Mouse (Mus musculus) frontal cortex, postnatal 36 days (tissue): Measurements from ENCODE around the gene Pid1.

ENCODE experiments used
- DNase-seq, 2 experiments: peaks; one replicate each; pipeline ENCODE4 v3.0.0; 2022; ENCODE audit warnings: low spot score in 2 of 2

The Pid1 gene

DNA sequence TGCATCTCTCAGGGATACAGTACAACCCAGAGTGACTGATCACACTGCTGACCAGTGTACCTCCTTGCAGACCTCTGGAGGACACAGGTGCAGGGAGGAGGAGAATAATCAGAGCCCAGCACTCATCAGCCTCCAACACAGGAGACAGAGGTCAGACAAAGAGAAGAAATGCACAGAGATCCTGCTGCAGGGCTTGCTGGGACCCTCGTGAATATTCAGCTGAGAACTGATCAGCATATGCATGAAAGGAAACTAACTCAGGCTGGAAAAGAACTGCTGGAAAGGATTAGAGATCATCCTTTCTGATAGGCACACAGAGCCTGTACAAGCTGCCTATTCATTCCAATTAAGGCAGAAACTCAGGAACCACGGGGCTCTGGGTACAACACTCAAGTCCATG lies 186.9 kb downstream of the Pid1 start:
- no peak for DNase-seq

DNA sequence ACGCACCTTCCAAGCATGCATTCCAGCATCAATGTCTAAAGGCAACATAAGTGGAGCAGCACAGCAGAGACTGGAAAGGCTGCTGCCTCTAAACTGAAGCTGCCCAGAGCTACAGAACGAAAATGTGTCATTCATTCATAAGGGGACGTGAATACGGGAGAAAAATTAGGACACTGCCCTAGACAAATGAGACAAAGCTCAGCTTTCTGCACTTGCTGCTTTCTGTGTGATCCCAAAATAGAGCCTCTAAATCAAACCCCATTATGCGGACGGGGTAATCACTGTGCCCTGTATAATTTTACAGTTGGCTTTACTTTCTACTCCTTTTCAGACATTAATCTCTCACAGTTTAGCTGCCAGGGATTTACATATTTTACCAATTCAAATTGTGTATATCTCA lies 191.0 kb downstream of the Pid1 start:
- DNase-seq, result no peak

DNA sequence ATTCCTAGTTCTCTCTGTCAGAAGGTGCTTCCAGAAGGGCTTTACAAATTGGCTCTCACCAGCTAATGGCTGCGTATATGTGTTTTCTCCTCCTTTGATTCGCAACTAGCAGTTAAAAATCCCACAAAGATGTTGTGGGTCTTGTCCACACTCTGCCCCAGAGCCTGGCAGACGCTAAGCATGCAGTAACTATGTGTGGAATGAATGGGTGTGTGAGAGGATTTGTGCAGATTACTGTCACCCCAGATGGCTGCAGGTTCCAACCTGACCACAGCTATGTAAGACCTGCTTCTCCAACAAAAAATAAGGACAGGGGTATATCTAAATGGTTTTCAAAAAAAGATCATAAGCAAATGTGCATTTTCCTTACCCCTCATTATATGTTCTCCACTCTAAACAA lies 206.2 kb downstream of the Pid1 start:
- no peak for DNase-seq

DNA sequence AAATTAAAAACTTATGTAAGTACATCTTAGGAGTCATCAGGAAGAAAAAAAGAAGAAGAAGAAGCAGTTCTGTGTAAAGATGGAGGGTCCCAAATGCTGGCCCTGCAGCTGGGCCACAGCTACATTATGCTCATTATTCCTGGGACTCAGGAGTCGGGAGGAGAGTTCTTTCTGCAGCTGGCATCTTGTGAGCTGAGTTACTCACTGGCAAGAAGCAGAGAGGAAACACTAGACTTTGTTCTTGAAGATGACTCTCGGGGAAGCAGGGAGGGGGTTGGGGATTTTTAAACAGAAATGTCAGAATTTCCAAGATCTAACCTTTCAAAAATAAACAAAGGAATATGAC lies 208.4 kb downstream of the Pid1 start:
- no peak for DNase-seq

DNA sequence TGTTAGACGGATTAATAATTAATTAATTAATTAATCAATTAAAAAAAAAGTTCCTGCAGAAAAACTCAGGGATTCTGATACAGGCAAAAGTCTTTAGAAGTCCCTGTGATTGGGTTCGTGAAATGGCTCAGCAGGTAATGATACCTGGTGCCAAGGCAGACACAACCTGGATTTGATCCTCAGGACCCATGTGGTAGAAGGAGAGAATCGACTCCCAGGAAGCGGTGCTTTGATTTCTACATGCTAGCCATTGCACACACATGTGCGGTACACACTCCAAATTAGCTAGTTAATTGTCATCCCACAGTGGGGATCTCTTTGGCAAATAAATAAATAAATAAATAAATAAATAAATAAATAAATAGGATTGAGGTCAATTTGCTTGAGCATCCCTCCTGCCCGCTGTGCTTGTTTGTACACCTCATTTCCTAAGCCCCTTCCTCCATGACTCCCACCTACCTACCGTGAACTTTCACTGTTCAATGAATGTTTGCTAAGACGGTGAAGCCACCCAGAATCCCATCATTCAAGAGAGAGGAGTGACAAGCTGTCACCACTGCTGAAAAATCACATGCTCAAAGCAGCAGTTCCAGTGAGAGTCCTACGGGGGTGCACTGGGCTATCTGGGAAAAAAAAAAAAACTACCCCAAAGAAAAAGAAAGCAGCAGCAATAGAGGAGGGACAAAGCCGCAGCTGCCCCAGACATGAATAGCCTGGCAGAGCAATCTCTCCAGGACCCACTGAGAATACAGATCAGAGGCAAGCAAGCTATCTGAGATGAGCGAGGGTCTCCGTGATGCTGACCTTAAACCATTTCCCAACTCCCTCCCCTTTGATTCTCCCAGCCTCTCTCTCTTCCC lies 209.0 kb downstream of the Pid1 start:
- no peak for DNase-seq

DNA sequence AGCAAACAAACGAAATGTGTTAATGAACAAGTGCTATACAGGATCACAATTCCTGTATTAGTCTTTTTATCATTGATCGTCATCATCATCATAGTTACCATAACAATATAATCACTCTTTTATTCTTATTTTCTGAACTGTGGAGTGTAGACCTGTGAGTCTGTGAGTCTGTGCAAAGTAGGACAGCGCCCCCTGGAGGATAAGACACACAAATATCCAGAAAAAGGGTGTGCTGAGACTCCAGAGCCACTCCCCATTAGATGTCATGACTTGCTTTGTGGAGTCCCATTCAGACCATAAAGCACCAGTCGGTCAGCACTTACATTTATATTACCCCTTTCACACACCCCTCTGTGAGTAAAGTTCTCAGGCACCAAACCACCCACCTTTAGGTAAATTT lies 210.0 kb downstream of the Pid1 start:
- peak in 1 of 2 experiments; percentile 22 for DNase-seq

DNA sequence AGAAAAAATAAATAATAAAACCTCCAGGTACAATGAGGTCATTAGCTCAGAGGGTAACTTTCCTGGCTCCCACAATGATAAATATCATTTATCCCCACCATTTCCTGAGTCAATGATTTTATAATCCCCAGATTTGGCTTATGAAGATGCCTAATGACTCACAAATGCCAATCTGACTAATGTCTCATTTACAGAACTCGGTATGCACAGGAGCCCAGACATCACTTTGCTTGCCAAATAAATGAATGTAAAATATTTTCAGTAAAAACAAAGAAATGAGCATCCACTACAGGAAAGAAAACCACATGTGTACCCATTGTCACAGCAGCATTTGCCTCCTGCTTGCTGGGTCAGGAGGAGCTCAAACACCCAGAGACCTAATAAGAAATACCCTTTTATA lies 222.4 kb downstream of the Pid1 start:
- no peak for DNase-seq

DNA sequence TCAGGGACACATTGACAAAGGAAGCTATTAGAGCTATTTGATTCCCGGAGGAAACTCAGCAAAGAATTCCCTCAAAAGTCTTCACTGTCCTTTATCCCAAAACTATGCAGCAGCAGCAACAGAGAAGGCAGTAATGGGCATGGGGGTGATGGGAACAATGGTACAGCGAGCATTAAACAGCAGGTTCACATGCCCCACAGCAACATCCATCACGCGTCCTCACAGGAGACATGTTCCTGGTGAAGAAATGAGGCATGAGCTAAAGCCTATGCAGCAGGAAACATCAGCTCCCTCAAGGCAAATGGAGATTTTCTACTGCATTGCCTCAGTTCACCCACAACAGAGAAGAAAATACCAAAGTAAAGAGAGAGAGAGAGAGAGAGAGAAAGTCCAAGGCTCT lies 231.5 kb downstream of the Pid1 start:
- DNase-seq, result no peak

DNA sequence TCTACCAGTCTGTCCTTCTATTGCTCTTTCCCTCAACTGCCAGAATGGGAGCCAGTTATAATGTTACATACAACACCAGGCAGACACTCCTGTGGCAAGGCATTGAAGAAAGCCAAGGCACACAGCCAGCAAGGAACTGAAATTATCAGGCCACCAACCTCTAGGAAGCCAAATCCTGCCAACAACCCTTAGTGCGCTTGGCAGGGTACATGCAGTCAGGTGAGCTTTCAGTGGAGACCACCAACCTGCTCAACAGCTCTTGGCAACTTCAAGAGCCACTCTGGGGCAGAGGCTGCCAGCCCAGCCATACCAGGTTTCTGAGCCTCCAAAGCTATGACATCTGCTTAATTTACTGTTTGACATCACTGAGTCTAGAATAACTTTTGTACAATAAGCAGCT lies 232.2 kb downstream of the Pid1 start:
- DNase-seq, result no peak

DNA sequence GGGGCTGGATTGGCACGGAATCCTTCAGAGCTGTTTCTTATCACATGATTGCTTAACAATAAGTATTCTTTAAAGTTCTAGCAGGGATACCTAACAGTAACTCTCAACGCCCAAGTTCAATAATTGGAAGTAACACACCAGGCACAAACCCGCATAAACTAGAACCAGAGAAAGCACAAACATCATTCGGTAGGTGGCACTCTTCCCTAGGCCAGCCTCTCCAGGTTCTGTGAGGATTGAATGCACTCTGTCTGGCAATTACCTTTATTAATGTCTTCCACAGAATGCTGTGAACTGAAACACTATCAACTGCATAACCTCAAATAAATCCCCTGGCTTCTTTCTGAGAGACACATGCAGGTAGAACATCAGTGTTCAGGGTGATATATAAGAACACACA lies 235.5 kb downstream of the Pid1 start:
- peak; percentile 15 to 62 for DNase-seq

DNA sequence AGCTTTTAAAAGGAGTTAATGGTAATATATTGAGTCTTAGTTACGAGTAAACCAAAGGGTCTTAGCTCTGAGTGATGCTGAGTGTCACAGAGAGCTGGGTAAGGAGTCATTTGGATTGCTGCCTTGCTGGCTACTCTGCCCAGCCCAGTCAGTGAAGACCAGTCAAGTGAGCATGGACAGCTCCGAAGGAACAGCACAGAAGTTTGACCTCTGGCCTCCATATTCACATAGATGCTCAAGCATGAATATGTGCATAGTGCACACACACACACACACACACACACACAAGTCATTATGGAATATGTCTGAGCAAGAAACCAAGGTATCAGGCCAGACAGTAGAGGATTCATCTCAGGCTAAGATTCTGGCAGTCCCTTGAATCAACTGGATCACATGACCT lies 244.7 kb downstream of the Pid1 start:
- no peak for DNase-seq

DNA sequence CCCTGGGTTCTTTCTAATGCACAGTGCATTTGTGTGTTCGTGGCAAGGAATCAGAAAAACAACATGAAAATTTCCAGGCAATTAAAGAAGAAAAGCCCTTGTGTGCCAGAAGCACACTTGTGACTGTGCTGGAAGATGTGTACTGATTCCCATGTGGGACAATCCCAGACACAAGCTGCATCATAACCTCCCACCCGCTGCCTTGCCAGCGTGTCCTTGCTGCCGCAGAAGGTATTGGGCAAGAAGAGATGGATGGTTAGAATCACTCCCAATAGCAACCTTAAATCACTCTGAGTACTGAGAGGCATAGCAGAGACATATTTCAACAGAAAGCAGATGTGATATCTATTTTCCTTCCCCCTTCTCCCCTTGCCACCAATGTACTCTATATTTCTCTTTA lies 257.2 kb downstream of the Pid1 start:
- DNase-seq, result no peak

DNA sequence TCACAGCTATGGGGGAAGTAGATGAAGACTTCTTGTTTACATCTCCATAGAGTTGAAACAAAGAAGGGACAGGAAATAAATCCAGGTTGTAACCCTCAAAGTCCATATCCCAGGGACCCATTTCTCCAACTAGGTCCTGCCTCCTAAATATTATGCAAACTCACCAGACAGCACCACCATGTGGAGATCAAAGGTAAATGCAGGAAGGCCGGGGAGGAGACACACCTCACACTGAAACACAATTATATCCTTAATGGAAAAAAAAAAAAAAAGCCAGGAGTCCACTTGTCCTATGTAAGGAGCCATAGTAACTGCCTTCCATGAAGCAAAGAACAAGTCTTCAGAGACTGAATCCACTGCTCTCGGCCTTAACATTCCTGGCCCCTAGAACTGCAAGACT lies 261.9 kb downstream of the Pid1 start:
- DNase-seq, result no peak

DNA sequence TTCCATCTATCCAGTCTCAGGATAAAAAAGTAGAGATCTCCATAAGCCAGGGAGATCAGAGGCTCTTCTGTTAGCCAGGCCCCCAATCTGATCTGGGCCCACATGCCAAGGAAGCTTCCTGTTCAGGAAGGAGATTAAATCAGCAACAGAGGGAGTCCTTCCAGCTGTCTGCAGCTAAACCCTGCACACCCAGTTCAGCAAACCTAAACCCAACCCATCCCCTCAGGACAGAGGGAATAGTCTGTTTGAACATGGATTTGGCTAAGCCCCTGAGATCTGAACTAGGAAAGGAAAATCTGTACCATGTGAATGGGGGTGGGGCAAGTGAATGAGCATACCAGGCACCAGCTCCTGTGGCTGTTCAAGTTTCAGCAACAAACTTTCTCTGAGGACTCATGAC lies 266.6 kb downstream of the Pid1 start:
- DNase-seq, result no peak

DNA sequence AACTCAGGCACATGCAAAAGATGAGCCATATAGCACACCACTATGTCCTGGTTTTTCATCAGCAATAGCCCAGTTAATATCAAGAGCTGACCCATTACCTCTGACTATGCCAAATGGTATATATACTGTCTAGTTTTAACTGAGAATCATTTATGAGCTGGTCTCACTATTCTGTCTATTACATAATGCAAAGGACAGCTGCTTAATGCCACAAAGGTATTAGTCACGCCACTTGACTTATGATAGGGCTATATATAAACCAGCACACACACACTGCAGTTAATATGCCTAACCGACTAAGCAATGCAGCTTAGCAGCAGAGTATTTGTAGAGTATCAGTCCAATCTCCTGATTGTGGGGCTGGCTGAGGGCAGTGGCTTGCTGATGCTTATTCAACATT lies 270.7 kb downstream of the Pid1 start:
- no peak for DNase-seq

DNA sequence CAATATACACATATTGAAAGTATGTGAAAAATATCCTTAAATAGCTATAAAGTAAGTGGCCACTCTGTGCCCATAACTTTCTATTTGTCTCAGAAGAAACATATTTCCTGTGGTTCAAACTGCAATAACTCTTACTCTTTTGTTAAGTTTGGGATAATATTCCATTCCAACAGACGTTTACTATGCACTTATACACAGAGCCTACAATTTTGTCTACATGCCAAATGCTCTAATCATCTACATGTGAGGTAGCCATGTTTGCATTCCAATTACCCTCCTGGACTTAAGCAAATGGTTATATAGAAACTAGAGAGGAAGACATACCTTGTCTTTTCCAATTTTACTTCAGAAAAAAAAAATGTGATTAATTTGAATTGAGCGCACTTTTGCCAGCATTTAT lies 274.3 kb downstream of the Pid1 start:
- DNase-seq, result no peak

DNA sequence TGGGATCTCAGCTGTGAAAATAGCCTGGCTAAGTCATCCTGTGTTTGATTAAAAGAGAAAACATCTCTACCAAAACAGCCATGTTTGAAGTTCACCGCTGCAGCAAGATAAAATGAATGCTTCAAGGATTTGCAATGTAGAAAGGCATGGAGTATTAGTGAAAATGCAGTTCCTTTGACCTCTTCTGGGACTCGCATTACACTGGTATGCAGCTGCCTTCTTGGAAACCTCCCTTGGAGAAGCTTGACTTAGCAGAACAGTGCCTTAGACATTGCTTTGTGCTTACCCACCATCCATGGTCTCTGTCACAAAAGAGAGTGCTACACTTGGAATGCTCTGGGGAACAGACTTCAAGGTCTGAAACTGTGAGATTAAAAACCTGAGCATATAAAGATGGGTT lies 276.0 kb downstream of the Pid1 start:
- DNase-seq, result no peak

DNA sequence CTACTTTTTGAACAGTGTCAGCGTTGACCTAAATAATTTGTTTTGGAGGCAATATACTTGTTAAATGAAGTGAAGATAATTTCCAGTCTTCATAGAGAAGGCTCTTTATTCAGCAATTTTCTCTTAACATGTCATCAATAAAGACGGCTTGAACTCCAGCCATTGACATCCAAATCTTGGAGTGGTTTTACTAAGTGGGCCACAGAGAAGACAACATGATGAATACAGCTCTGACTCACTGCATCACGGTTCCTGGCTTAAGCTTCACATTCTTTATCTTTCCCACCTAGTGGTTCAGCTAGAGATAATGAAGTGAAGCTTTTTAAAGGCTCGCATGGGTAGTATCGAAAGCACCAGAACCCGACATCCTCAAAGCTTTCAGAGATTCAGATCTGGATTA lies 276.7 kb downstream of the Pid1 start:
- DNase-seq, result no peak

DNA sequence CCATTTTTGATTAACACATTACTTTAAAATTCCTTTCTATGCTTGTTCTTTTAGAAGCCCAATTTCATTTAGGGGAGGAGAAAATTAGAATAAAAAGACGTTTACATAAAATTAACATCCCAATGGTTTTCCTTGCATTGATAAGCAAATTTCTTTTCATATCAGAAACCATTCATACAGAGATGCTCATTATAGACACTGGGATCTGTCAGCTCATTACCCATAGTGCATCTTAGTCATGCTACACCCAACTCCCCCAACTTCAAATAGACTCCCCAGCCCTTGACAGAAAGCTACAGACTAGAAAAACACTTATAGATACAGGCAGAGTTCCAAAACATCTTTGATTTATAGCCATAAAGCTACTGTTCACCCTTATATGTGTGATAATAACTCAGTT lies 277.5 kb downstream of the Pid1 start:
- no peak for DNase-seq

DNA sequence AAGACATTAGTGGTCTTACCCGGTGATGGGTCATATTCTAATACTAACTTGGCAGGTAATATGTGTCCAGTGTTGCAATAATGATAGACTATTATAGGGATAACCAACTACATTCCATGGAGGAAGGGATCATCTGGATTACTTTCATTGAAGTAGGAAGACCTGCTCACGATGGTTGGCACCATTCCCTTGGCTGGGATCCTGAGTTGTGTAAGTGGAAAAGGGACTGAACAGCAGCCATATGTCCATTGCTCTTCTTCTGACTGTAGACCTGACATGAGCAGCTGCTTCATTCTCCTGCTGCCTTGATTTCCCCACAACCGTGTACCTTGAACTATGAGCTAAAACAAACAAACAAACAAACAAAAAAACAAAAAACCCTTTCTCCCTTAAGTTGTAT lies 278.6 kb downstream of the Pid1 start:
- no peak for DNase-seq

DNA sequence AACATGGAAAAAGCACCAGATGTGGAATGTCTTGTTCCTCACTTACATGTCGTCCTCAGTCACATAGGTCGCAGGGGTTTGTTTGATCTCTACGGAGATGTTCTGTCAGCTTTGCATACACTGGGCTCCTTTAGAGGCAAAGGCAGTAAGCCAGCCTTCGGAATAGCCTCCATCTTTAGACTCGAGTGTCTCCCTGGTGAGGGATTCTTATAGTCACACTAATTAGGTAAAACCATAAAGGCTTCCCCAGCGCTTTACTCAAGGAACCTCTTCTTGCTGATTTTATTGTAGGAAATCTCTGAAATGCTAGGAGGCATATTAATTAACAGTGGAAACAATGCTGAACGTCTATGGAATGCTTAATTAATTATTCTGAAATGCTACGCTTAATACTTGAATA lies 284.4 kb downstream of the Pid1 start:
- no peak for DNase-seq

DNA sequence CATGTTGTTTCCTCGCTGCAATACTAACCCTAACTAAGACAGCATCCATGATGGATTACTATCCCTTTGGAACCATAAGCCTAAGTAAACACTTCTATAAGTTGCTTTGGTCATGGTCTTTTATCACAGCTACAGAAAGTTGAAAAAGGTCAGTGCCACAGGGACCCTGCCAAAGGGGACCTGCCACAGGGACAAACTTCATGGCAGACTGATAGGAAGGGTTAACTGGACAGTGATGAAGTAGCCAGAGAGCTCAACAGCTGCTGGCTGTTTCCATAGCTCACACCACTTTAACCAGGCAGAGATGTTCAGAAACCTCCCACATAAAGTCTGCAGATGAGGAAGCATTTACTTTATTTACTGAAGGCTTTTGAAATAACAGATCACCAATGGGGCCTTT lies 287.0 kb downstream of the Pid1 start:
- no peak for DNase-seq

DNA sequence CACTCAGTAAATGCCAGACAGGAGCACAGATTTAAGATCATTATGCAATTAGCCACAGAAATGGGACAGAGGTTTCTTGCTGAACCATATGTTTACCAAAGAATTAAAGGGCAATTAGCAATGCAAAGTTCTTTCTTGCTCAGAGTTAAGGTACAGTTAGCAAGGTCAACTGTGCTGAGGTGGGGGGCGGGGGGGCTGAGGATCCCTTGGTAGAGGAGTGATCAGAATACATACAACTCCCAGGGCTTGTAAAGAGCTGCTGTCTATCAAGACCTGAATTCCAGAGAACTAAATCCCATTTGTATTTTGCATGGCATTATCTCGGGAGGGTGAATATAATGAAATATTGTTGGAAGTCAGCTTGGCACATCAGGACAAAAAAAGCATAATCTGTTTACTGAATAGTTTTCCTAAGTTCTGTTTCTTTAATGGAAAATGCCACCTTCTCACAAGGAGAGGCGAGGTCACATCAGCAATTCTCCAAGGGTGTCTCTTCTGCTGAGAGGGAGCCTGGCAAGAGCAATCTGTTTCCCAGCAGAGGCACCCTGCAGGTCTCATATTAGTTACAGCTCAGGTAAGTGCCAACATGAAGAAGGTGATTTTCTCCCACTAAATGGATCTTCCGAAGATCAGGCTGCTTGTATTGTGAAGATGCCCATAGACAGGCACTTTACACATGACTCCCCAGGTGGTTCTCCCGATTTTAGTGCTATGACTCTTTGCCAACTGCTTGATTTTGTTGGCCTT lies 306.9 kb downstream of the Pid1 start:
- DNase-seq, result no peak

DNA sequence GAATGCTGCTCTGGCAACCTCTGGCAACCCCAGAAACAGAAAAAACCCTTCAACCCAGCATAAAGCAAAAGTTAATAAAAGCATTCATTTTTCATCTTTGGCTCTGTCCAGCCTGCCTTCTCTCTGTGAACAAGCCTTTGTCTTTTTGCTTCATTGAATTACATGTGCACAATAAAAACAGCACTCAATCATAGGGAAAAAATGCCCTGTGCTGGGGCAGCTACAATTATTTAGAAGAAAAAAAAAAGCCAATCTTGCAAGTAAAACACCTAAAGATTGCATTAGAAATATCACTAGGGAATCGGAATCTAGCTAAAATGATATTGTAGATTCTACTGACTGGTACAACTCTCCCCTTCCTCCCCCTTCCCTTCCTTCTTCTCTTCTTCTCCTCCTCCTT lies 307.7 kb downstream of the Pid1 start:
- DNase-seq, result no peak
